Mouse (Mus musculus): ENCODE measurements at regions not wholly inside any gene's neighbourhood (a gene's known extent, or its start where the extent isn't known, plus 50 kb on each side); places are given as distances from the start of the nearest gene placed in this dataset.

GRCm38 (mm10) chr7:88954978-88955377 is 449.0 kb downstream of the Tmem135 start:
- ATAC-seq: no peak

DNA sequence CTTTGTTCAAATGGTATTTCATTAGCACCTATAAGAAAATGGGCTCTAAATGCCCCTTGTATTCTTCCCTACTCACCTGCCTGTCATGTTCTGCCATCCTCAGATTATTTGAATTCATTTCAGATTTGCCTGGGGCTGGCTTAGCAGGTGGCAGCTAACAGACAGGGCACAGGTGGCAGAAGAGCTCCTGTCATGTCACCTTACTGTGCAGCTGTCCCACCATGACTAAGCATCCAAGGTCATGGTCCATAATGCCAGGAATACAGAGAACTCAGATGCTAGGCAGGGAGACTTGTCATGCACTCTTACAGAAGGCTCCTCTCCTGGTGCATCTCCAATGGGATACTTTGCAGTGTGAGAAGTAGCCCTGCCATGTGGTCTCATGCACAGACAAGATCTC is 458.7 kb downstream of the Tmem135 start:
- no peak for ATAC-seq

GRCm38 (mm10) chr7:88944936-88945335 is 459.1 kb downstream of the Tmem135 start:
- no peak for ATAC-seq

DNA sequence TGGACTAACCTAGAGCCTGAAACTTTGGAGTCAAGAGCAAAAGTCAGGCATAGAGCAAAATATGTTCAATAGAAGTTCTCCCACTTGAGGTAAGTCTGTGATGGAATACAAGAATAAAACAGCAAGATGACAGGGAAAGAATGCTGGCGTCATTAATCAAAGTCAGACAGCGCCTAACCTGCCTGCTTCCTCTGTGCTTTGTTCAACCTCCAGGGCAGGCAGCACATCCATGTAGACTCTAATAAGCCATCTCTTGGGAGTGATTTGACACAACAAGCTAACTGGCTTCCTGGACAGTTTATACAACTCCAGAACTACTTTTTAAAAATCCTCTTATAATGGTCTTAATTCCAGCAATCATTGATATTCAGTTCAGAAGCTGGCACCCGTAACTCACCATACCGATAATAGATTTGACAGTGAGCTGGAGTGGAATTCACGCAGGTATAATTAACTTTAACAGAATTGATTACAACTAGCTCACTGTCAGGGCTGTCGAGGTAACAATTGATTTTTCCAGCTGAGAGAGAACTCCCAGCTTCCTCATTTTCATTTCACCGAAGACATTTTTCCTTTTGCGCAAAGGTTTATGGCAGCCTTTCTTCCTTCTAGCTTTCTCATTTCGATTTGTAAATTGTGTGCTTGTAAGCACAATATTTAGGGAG is 462.6 kb downstream of the Tmem135 start:
- ATAC-seq: no peak

GRCm38 (mm10) chr7:88940196-88940595 is 463.8 kb downstream of the Tmem135 start:
- ATAC-seq: no peak

- no peak for ATAC-seq
Observed at GRCm38 (mm10) chr7:88928245-88928795, 475.7 kb downstream of the Tmem135 start.
